Mouse (Mus musculus): ENCODE data around the gene Entpd6. TPM values are rescaled to one million over a fixed set of nuclear protein-coding genes. Genes with fewer than 3 reads are reported as not detected.

Gene Entpd6
- total and polyA plus RNA-seq, 3 experiments, result 6.7 to 25.2 (median 8.4) TPM

DNA sequence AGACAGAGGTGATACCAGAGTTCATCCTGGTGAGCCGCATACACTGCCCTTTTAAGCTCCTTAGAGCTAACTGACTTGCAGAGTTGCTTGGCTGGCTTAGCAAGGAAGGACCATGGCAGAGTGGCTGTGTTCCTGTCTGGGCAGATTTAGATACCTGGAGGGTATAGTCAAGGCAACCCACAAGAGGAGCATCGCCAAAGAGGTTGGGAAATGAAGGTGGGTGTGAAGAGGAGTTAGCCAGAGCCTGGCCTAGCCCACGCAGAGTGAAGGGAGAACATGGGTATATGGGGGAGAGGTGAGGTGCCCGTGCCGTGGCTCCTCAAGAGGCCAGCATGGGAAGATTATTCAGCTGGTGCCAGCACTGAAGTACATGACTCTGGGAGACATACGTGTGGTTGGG, 64.0 kb downstream of the Entpd6 start:
- Histone ChIP-seq H3K9me3 (replicated peaks) (no peaks in the 10 kb centered on the region), H3K27me3 (ENCODE audit: insufficient read depth, low read length) (no peaks in the 10 kb centered on the region), H3K36me3 (replicated peaks) (peaks cover 76% of the 10 kb centered on the region), H3K4me3 (ENCODE audit: low read depth, low read length) (no peak overlapping the region), H3K4me1 (ENCODE audit: insufficient read depth, low read depth, low read length) (no peaks in the 10 kb centered on the region; the same call in 1 of the 2 replicates)
- DNase-seq (ENCODE audit: low spot score) (no peak), ATAC-seq (ENCODE audit: extremely low read depth, insufficient number of reproducible peaks, low FRiP score, poor library complexity, severe bottlenecking) (no peak)
- TF ChIP-seq GATA1 (IDR thresholded peaks at IDR 0.05; ENCODE audit: borderline replicate concordance, low read length) (no peak), CTCF (IDR thresholded peaks at IDR 0.05; ENCODE audit: low read depth, low read length) (no peak), POLR2AphosphoS5 (IDR thresholded peaks at IDR 0.05; ENCODE audit: insufficient replicate concordance, low read depth, low read length) (no peak), TAL1 (conservative IDR thresholded peaks at IDR 0.05; ENCODE audit: low read depth, low read length) (no peak), GATA2 (IDR thresholded peaks at IDR 0.05; ENCODE audit: borderline replicate concordance, low read depth, low read length) (no peak)

DNA sequence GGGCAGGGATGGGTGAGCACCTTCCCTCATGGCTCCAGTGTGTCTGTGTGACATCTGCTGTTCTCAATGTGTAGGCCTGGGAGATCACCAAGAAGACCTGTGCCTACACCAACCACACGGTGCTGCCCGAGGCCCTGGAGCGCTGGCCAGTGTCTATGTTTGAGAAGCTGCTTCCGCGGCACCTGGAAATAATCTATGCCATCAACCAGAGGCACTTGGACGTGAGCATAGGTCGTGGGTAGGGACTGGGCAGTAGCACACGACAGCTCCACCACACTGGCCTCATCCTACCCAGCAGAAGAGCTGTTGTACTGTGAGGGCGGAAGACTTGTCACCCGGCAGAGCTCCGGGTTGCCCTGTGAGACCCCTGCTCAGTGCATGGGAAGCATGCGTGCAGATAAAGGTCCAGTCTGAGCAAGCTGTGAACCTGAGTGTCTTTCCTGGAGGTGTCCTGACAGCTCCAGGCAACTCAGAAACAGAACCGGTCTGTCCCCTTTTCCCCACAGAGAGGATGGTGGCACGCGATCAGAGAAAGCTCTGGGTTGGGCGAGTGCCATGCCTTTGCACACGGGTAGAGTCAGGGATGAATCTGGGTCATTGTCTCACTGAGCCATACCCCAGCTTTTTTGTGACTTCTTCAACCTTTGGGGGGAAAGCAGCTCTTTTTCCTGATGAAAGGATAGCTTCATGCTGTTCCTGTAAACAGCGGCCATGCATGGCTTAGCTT, 68.0 kb downstream of the Entpd6 start:
- H3K9me3 ChIP-seq (replicated peaks), result no peaks in the 10 kb centered on the region
- no peak for TF ChIP-seq TAL1 (conservative IDR thresholded peaks at IDR 0.05; ENCODE audit: low read depth, low read length)
- TF ChIP-seq CTCF (IDR thresholded peaks at IDR 0.05; ENCODE audit: low read depth, low read length), result no peak
- TF ChIP-seq GATA2 (IDR thresholded peaks at IDR 0.05; ENCODE audit: borderline replicate concordance, low read depth, low read length), result no peak
- TF ChIP-seq GATA1 (IDR thresholded peaks at IDR 0.05; ENCODE audit: borderline replicate concordance, low read length), result no peak
- no peak for TF ChIP-seq POLR2AphosphoS5 (IDR thresholded peaks at IDR 0.05; ENCODE audit: insufficient replicate concordance, low read depth, low read length)
- ATAC-seq (ENCODE audit: extremely low read depth, insufficient number of reproducible peaks, low FRiP score, poor library complexity, severe bottlenecking), result no peak
- DNase-seq (ENCODE audit: low spot score), result no peak
- H3K4me3 ChIP-seq (ENCODE audit: low read depth, low read length), result no peak overlapping the region
- H3K36me3 ChIP-seq (replicated peaks), result peaks cover 69% of the 10 kb centered on the region
- no peaks in the 10 kb centered on the region; the same call in 1 of the 2 replicates for H3K4me1 ChIP-seq (ENCODE audit: insufficient read depth, low read depth, low read length)
- H3K27me3 ChIP-seq (ENCODE audit: insufficient read depth, low read length), result no peaks in the 10 kb centered on the region

DNA sequence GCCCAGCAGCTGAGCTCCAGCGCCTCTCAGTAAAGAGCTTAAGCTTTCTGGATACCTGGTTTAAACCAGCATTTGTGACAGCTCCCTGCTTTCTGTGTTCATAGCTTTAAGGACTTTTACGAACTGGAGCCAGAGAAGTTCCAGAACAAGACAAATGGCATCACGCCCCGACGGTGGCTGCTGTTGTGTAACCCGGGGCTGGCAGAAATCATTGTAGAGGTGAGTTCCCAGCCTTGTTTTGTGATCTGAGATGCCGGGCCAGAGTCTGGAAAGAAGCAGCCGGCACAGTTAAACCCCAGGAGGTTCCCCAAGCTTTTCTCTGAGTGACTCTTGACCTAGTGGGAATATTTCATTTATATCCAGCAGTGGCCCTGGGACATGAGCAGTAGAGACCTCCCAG, 69.9 kb downstream of the Entpd6 start:
- H3K4me3 ChIP-seq (ENCODE audit: low read depth, low read length), result no peak overlapping the region
- TF ChIP-seq TAL1 (conservative IDR thresholded peaks at IDR 0.05; ENCODE audit: low read depth, low read length) (no peak), CTCF (IDR thresholded peaks at IDR 0.05; ENCODE audit: low read depth, low read length) (no peak), GATA2 (IDR thresholded peaks at IDR 0.05; ENCODE audit: borderline replicate concordance, low read depth, low read length) (no peak), GATA1 (IDR thresholded peaks at IDR 0.05; ENCODE audit: borderline replicate concordance, low read length) (no peak), POLR2AphosphoS5 (IDR thresholded peaks at IDR 0.05; ENCODE audit: insufficient replicate concordance, low read depth, low read length) (no peak)
- no peaks in the 10 kb centered on the region for H3K9me3 ChIP-seq (replicated peaks)
- H3K4me1 ChIP-seq (ENCODE audit: insufficient read depth, low read depth, low read length), result no peaks in the 10 kb centered on the region; the same call in 1 of the 2 replicates
- no peak for ATAC-seq (ENCODE audit: extremely low read depth, insufficient number of reproducible peaks, low FRiP score, poor library complexity, severe bottlenecking)
- peaks cover 65% of the 10 kb centered on the region for H3K36me3 ChIP-seq (replicated peaks)
- no peaks in the 10 kb centered on the region for H3K27me3 ChIP-seq (ENCODE audit: insufficient read depth, low read length)
- no peak for DNase-seq (ENCODE audit: low spot score)

DNA sequence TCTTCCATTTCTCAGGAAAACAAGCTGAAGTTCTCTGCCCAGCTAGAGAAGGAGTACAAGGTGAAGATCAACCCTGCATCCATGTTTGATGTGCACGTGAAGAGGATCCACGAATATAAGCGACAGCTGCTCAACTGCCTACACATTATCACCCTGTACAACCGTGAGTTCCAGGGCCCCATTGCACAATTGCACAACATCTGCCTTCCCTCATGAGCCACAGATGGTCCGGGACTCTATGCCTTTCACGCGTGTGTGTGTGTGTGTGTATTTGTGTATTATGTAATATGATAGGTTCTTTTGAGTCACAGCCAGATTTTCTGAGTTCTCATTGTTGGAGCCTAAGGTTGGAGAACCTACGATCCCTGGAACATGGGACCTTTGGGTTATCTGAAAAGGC, 71.9 kb downstream of the Entpd6 start:
- H3K27me3 ChIP-seq (ENCODE audit: insufficient read depth, low read length), result no peaks in the 10 kb centered on the region
- H3K4me3 ChIP-seq (ENCODE audit: low read depth, low read length), result no peak overlapping the region
- TF ChIP-seq GATA2 (IDR thresholded peaks at IDR 0.05; ENCODE audit: borderline replicate concordance, low read depth, low read length) (no peak), POLR2AphosphoS5 (IDR thresholded peaks at IDR 0.05; ENCODE audit: insufficient replicate concordance, low read depth, low read length) (no peak), GATA1 (IDR thresholded peaks at IDR 0.05; ENCODE audit: borderline replicate concordance, low read length) (no peak), TAL1 (conservative IDR thresholded peaks at IDR 0.05; ENCODE audit: low read depth, low read length) (no peak), CTCF (IDR thresholded peaks at IDR 0.05; ENCODE audit: low read depth, low read length) (no peak)
- no peaks in the 10 kb centered on the region for H3K9me3 ChIP-seq (replicated peaks)
- no peak for DNase-seq (ENCODE audit: low spot score)
- peaks cover 59% of the 10 kb centered on the region for H3K36me3 ChIP-seq (replicated peaks)
- H3K4me1 ChIP-seq (ENCODE audit: insufficient read depth, low read depth, low read length), result no peaks in the 10 kb centered on the region; the same call in 1 of the 2 replicates
- no peak for ATAC-seq (ENCODE audit: extremely low read depth, insufficient number of reproducible peaks, low FRiP score, poor library complexity, severe bottlenecking)

Other genes with a start within 250 kb of the Entpd6 start
- not detected in 2 replicates for gene Cst7, start 178.6 kb upstream of the Entpd6 start, total RNA-seq (2014; fragmentation: Nextera tagmentation)
- gene Cst7, start 178.6 kb upstream of the Entpd6 start, total RNA-seq (2017), result 14.2 and 18.2 TPM in 2 replicates
- gene Cst7, start 178.6 kb upstream of the Entpd6 start, polyA plus RNA-seq (2012), result 0.22 and 0.24 TPM in 2 replicates
- 15.1 and 17.0 TPM in 2 replicates for gene Apmap, start 140.5 kb upstream of the Entpd6 start, total RNA-seq (2014; fragmentation: Nextera tagmentation)
- 31.5 and 32.3 TPM in 2 replicates for gene Apmap, start 140.5 kb upstream of the Entpd6 start, total RNA-seq (2017)
- gene Apmap, start 140.5 kb upstream of the Entpd6 start, polyA plus RNA-seq (2012), result 37.7 and 55.2 TPM in 2 replicates
- gene Acss1, start 80.5 kb upstream of the Entpd6 start, total RNA-seq (2014; fragmentation: Nextera tagmentation), result 121 and 123 TPM in 2 replicates
- gene Acss1, start 80.5 kb upstream of the Entpd6 start, total RNA-seq (2017), result 67.3 and 75.9 TPM in 2 replicates
- gene Acss1, start 80.5 kb upstream of the Entpd6 start, polyA plus RNA-seq (2012), result 24.8 and 42.1 TPM in 2 replicates
- gene Vsx1, start 59.7 kb upstream of the Entpd6 start, total RNA-seq (2014; fragmentation: Nextera tagmentation), result not detected in 2 replicates
- 0.05 TPM in 1 of 2 replicates, not detected in the other for gene Vsx1, start 59.7 kb upstream of the Entpd6 start, total RNA-seq (2017)
- not detected in 2 replicates for gene Vsx1, start 59.7 kb upstream of the Entpd6 start, polyA plus RNA-seq (2012)
- 7.3 and 15.8 TPM in 2 replicates for gene Pygb, start 37.7 kb downstream of the Entpd6 start, total RNA-seq (2014; fragmentation: Nextera tagmentation)
- 18.6 and 21.0 TPM in 2 replicates for gene Pygb, start 37.7 kb downstream of the Entpd6 start, total RNA-seq (2017)
- gene Pygb, start 37.7 kb downstream of the Entpd6 start, polyA plus RNA-seq (2012), result 7.9 and 10.6 TPM in 2 replicates
- gene Abhd12, start 155.7 kb downstream of the Entpd6 start, total RNA-seq (2014; fragmentation: Nextera tagmentation), result 17.2 and 23.9 TPM in 2 replicates
- 24.5 and 51.1 TPM in 2 replicates for gene Abhd12, start 155.7 kb downstream of the Entpd6 start, total RNA-seq (2017)
- gene Abhd12, start 155.7 kb downstream of the Entpd6 start, polyA plus RNA-seq (2012), result 23.9 and 25.6 TPM in 2 replicates
- gene Gins1, start 156.4 kb downstream of the Entpd6 start, total RNA-seq (2014; fragmentation: Nextera tagmentation), result 34.8 and 41.6 TPM in 2 replicates
- gene Gins1, start 156.4 kb downstream of the Entpd6 start, total RNA-seq (2017), result 92.8 and 104 TPM in 2 replicates
- 21.0 and 24.0 TPM in 2 replicates for gene Gins1, start 156.4 kb downstream of the Entpd6 start, polyA plus RNA-seq (2012)

Data from G1E (cell line).